Mouse (Mus musculus) forebrain, embryonic 14.5 days (tissue): Measurements from ENCODE around the gene Spaca4. TPM values are rescaled to one million over a fixed set of nuclear protein-coding genes. Genes with fewer than 3 reads are reported as not detected.
A peak's percentile ranks its signal among the peaks of the same experiment; 100 is the strongest.

Experiments used
- ATAC-seq: fragments of 200-750 bp; cut with Nextera tagmentation; 2 replicates; pipeline ENCODE4 v1.8.0; 2017; ENCODE audit warnings: mild to moderate bottlenecking, moderate library complexity
- DNase-seq: peaks from one replicate; pipeline ENCODE4 v3.0.0-alpha.2; 2015; ENCODE audit warnings: low spot score
- H3K27ac ChIP-seq: fragments of 300-500 bp; sonication (generic); 2 replicates; pipeline ENCODE4 v1.5.1; 2014; ENCODE audit warnings: low read depth, mild to moderate bottlenecking, control low read depth, low read length, moderate library complexity
- H3K27me3 ChIP-seq: fragments of 300-500 bp; sonication (generic); replicated peaks from 2 replicates; pipeline ENCODE4 v1.6.1; 2014; ENCODE audit warnings: low read length, control low read depth, mixed read lengths; ENCODE audit not compliant: control insufficient read depth, insufficient read depth
- H3K36me3 ChIP-seq: fragments of 300-500 bp; sonication (generic); 2 replicates; pipeline ENCODE4 v1.6.1; 2014; ENCODE audit warnings: low read length, control low read depth; ENCODE audit not compliant: control insufficient read depth, insufficient read depth
- H3K4me1 ChIP-seq: fragments of 300-500 bp; sonication (generic); 2 replicates; pipeline ENCODE4 v1.6.1; 2014; ENCODE audit warnings: antibody characterized with exemption, low read length, control low read depth; ENCODE audit not compliant: control insufficient read depth, insufficient read depth
- H3K4me2 ChIP-seq: fragments of 300-500 bp; sonication (generic); 2 replicates; pipeline ENCODE4 v1.6.1; 2014; ENCODE audit warnings: mild to moderate bottlenecking, control low read depth, low read length
- H3K4me3 ChIP-seq: fragments of 300-500 bp; sonication (generic); 2 replicates; pipeline ENCODE4 v1.5.1; 2014; ENCODE audit warnings: low read depth, low read length, control low read depth
- H3K9ac ChIP-seq: fragments of 300-500 bp; sonication (generic); 2 replicates; pipeline ENCODE4 v1.6.1; 2014; ENCODE audit warnings: mild to moderate bottlenecking, low read length, control low read depth, moderate library complexity
- H3K9me3 ChIP-seq: fragments of 300-500 bp; sonication (generic); replicated peaks from 2 replicates; pipeline ENCODE4 v1.6.1; 2016; ENCODE audit warnings: low read length, control low read depth, mixed read lengths; ENCODE audit not compliant: control insufficient read depth
- WGBS: fragments of 180-500 bp; shearing (Covaris S2); extraction: QIAGEN DNeasy Blood & Tissue Kit; methylation state at CpG from one replicate; pipeline ENCODE4 v1.1.7; 2014; 5-methylcytosine and 5-hydroxymethylcytosine counted together
- polyA plus RNA-seq: library from polyadenylated mRNA; unstranded; fragments of >200 nt; fragmentation: Nextera tagmentation; extraction: Ambion mirVana; gene quantifications from 2 replicates; pipeline ENCODE4 v1.2.1, GENCODE M21; 2014

The Spaca4 gene
- polyA plus RNA-seq, 1 experiment from 2014 or later = not detected

DNA sequence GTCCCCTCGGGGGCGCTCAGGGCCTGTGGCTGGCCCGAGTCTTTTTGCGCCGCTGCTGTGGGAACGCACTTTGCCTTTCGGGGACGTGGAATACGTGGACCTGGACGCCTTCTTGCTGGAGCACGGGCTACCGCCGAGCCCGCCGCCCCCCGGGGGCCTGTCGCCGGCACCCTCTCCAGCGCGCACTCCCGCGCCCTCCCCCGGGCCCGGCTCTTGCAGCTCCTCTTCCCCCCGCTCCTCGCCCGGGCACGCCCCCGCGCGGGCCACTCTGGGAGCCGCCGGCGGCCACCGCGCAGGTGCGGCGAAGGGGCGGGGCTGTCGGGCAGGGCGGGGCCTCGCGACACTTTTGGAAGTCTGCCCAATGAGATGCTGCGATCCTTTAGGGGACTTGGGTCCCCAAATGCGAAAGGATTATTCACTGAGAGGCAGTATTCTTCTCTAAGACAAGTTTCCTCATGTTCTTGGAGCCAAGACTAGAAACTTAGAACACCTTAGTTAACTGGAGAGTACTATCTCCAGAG is 18.8 kb downstream of the Spaca4 start:
- WGBS = 0% methylated on average over 35 of the region's 45 CpGs

DNA sequence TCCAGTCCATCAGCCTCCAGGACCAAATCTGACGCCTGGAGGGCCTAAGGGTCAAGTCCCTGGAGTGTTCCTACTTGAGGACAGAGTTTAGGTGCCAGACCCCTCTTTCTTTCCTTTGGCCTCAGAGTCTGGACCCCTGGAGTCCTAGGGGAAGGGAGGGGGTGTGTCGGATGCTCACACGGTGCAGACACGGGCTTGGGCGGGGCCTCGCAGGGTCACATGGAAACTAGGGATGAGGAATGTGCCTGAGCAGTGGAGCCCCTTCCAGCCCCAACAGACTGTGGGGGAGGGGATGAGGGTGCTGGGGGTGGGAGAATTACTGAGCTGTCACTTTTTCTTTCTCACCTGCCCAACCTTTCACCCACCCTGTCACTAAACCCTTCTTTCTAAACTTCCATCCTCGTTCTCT is 19.7 kb downstream of the Spaca4 start:
- Histone ChIP-seq H3K9ac (peak overlapping the region; percentile 75), H3K4me2 (peak overlapping the region; percentile 98), H3K27ac (no peak overlapping the region; the same call in 1 of the 2 replicates), H3K9me3 (no peaks in the 10 kb centered on the region), H3K27me3 (no peaks in the 10 kb centered on the region), H3K4me1 (peaks cover 46% of the 10 kb centered on the region), H3K4me3 (peak overlapping the region; percentile 52), H3K36me3 (peaks cover 14% of the 10 kb centered on the region)
- ATAC-seq (no peak), DNase-seq (no peak)
- WGBS = 0% methylated on average over 7 of the region's 7 CpGs

More for the DNA sequence above, 18.8 kb downstream of the Spaca4 start:
- Histone ChIP-seq H3K9me3 (no peaks in the 10 kb centered on the region), H3K36me3 (peaks cover 23% of the 10 kb centered on the region), H3K4me3 (peak overlapping the region; percentile 52), H3K4me2 (peak overlapping the region; percentile 98), H3K27ac (peak overlapping the region; percentile 63; the same call in 1 of the 2 replicates), H3K27me3 (no peaks in the 10 kb centered on the region), H3K4me1 (peaks cover 42% of the 10 kb centered on the region), H3K9ac (peak overlapping the region; percentile 75)
- ATAC-seq (peak; percentile 4; the same call in 1 of the 2 replicates), DNase-seq (peak; percentile 82)

DNA sequence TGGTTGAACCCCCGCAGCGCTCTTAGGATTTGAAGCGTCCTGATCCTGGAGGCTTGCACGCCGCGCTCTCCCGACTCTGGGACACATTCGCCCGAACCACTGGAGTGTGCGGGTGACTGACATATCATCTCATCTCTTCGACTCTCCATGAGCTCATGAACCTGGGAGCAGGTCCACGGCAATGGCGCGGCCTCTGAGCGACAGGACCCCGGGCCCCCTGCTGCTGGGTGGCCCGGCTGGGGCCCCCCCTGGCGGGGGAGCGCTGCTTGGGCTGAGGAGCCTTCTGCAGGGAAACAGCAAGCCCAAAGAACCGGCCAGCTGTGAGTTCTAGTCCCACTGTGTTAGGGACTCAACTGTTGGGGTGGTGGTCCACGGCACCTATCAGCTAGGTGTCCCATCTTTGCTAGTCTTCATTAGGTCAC is 20.2 kb downstream of the Spaca4 start:
- 0% methylated on average over 21 of the region's 21 CpGs for WGBS
- Histone ChIP-seq H3K4me3 (peak overlapping the region; percentile 52), H3K9me3 (no peaks in the 10 kb centered on the region), H3K36me3 (peaks cover 10% of the 10 kb centered on the region), H3K4me2 (peak overlapping the region; percentile 98), H3K9ac (peak overlapping the region; percentile 75), H3K27me3 (no peaks in the 10 kb centered on the region), H3K4me1 (peaks cover 46% of the 10 kb centered on the region), H3K27ac (peak overlapping the region; percentile 63)
- DNase-seq (no peak), ATAC-seq (no peak)

DNA sequence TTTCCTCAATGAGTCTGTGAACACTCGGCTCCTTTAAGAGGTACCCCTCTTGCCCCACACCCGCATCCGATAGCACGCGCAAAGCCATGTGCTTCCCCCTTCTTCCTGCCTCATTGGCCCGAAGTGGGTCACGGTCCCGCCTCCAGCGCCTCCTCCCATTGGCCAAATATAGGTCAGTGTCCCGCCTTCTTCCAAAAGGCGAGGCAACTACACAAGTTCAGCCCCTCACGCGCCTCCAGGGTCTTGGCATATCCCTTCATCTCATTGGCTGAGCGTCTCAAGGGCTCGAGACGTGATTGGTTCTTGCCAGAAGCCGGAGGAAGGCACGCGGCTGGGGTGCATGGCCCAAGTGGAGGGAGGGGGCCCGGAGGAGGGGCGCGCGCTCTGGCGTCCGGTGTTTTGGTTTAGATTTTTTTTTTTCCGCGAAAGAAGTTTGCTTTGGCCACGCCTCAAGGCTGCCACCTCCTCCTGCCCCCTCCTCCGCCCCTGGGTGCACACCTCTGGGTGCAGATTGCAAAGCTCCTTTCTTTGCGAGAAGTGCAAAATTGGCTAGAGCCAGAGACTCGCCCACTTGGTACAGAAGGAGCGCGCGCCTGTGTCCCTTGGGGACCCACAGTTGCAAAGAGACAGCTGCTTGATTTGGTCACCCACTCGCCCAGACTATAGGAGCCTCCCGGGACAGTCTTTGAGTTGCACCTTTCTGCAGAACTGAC is 20.7 kb downstream of the Spaca4 start, which contains the start of gene Dbp:
Gene Dbp, plus strand, starts transcription at position 359 of the 713 bp plus-strand sequence.
- DNase-seq (peak; percentile 100), ATAC-seq (peak; percentile 86)
- H3K36me3 ChIP-seq = peaks cover 4% of the 10 kb centered on the region; the same call in 1 of the 2 replicates
- peak within 1 kb of the TSS; percentile 75 for H3K9ac ChIP-seq
- H3K4me3 ChIP-seq = peak within 1 kb of the TSS; percentile 52
- no peaks in the 10 kb centered on the region for H3K9me3 ChIP-seq
- peak within 1 kb of the TSS; percentile 82 for H3K27ac ChIP-seq
- WGBS = 0% methylated on average over 36 of the region's 36 CpGs
- H3K27me3 ChIP-seq = 0 out of 2 replicates have a peak, but pooled peaks cover 4% of the 10 kb centered on the region
- H3K4me1 ChIP-seq = peaks cover 46% of the 10 kb centered on the region
- H3K4me2 ChIP-seq = peak within 1 kb of the TSS; percentile 98

DNA sequence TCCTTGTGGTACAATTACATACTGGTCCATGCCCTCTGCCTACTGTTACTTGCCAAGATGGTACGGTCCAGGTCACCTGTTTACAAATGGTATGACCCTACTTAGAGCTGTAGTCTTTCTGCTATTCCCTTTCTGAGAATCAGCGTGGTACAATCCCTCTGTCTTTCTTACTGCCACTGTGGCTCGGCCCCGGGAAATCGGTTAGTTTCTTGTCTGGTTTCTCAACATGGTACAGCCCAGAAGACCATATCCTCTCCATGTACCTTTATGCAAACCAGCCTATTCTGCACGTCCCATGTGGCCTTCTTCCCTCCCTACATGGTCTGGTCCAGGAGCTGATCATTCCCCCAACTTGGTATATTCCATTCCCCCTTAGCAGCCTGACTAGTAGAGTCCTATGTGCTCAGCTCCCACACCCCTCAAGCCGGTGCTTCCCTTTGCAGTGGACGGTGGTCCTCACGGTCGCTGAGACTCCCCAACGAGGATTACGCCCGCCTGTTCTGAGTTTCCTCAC is 21.5 kb downstream of the Spaca4 start:
- Histone ChIP-seq H3K36me3 (no peaks in the 10 kb centered on the region), H3K9me3 (no peaks in the 10 kb centered on the region), H3K4me2 (peak overlapping the region; percentile 98), H3K9ac (peak overlapping the region; percentile 38), H3K27me3 (peaks cover 8% of the 10 kb centered on the region; the same call in 1 of the 2 replicates), H3K4me1 (peaks cover 45% of the 10 kb centered on the region), H3K27ac (peak overlapping the region; percentile 82), H3K4me3 (peak overlapping the region; percentile 52)
- DNase-seq = peak; percentile 90
- peak; percentile 49 for ATAC-seq
- WGBS = 2% methylated on average over 13 of the region's 13 CpGs

DNA sequence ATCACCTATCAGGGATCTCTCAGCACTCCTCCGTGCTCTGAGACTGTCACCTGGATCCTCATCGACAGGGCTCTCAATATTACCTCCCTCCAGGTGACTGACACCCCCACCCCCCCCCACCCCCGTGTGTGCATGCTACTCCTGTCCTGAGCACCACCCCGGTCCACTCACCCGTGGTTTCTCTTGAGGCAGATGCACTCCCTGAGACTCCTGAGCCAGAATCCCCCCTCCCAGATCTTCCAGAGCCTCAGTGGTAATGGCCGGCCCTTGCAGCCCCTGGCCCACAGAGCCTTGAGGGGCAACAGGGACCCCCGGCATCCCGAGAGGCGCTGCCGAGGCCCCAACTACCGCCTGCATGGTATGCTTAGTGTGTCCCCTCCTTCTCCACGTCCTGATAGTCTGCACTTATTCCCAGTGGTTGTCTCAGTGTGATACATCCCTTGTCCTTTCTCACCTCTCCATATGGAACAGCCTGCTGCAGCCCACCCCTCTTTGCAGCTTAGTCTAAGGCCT is 22.0 kb downstream of the Spaca4 start:
- ATAC-seq = no peak
- WGBS = 35% methylated on average over 12 of the region's 12 CpGs

DNA sequence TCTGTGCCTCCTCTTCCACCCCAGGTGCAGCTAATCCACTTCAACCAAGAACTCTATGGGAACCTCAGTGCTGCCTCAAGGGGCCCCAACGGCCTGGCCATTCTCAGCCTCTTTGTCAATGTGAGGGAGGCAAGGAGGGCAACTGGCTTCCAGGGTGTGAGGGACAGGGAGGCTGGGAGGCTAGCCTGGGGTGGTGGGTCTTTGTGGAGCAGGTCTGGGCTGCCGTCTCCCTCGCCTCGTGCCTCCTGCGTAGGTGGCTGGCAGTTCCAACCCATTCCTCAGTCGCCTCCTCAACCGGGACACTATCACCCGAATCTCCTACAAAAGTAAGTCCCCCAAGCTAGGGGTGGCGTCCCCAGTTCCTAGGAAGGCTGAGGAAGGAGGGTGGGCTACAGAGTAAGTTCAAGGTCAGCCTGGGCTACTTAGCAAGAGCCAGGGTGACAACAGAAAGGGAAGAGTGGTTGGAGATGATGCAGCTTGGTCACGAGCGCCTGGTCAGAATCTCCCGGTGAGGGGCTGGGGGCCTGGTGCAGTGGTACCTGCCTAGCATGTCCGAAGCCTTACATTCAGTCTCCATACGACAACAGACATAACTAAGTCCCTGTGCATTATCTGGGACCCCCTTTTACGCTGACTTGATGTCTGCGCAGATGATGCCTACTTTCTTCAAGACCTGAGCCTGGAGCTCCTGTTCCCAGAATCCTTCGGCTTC is 22.6 kb downstream of the Spaca4 start:
- DNase-seq (no peak), ATAC-seq (no peak)
- peaks cover 15% of the 10 kb centered on the region for H3K27me3 ChIP-seq
- peak overlapping the region; percentile 98 for H3K4me2 ChIP-seq
- H3K4me1 ChIP-seq = peaks cover 34% of the 10 kb centered on the region
- peak overlapping the region; percentile 38; the same call in 1 of the 2 replicates for H3K9ac ChIP-seq
- no peaks in the 10 kb centered on the region for H3K9me3 ChIP-seq
- H3K36me3 ChIP-seq = no peaks in the 10 kb centered on the region
- WGBS = 94% methylated on average over 17 of the region's 17 CpGs
- 0 out of 2 replicates have a peak overlapping the region, but pooled peaks have one; percentile 82 for H3K27ac ChIP-seq
- H3K4me3 ChIP-seq = peak overlapping the region; percentile 52; the same call in 1 of the 2 replicates

More for the DNA sequence above, 22.0 kb downstream of the Spaca4 start:
- Histone ChIP-seq H3K9me3 (no peaks in the 10 kb centered on the region), H3K4me1 (peaks cover 40% of the 10 kb centered on the region), H3K36me3 (no peaks in the 10 kb centered on the region), H3K4me2 (peak overlapping the region; percentile 98), H3K27me3 (peaks cover 12% of the 10 kb centered on the region), H3K27ac (peak overlapping the region; percentile 82), H3K9ac (peak overlapping the region; percentile 38; the same call in 1 of the 2 replicates), H3K4me3 (peak overlapping the region; percentile 52)
- DNase-seq = no peak

DNA sequence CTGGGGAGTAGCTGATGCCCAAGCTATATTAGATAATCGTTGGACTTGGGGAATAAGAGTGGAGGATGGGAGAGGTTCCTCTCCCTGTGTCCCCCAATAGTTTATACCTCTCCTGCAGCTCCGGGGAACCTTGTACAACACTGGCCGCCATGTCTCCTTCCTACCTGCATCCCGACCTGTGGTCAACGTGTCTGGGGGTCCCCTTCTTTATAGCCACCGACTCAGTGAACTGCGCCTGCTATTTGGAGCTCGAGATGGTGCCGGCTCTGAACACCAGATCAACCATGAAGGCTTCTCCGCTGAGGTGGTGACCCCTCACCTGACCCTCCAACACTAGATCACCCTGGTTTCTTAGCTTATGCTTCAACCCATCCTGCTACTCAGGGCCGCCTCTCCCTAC is 23.3 kb downstream of the Spaca4 start:
- Histone ChIP-seq H3K4me1 (peaks cover 28% of the 10 kb centered on the region), H3K27ac (no peak overlapping the region), H3K4me2 (no peak overlapping the region), H3K9ac (no peak overlapping the region), H3K27me3 (peaks cover 15% of the 10 kb centered on the region), H3K9me3 (no peaks in the 10 kb centered on the region), H3K36me3 (no peaks in the 10 kb centered on the region), H3K4me3 (no peak overlapping the region)
- WGBS = 93% methylated on average over 11 of the region's 11 CpGs
- ATAC-seq = no peak
- DNase-seq = no peak
